Mouse (Mus musculus): ENCODE data around the gene Glrb. TPM values are rescaled to one million over a fixed set of nuclear protein-coding genes. Genes with fewer than 3 reads are reported as not detected.

Glrb gene
- 29.1 and 35.3 TPM in 2 replicates for polyA plus RNA-seq (2014; fragmentation: Nextera tagmentation; extraction: Ambion mirVana)

DNA sequence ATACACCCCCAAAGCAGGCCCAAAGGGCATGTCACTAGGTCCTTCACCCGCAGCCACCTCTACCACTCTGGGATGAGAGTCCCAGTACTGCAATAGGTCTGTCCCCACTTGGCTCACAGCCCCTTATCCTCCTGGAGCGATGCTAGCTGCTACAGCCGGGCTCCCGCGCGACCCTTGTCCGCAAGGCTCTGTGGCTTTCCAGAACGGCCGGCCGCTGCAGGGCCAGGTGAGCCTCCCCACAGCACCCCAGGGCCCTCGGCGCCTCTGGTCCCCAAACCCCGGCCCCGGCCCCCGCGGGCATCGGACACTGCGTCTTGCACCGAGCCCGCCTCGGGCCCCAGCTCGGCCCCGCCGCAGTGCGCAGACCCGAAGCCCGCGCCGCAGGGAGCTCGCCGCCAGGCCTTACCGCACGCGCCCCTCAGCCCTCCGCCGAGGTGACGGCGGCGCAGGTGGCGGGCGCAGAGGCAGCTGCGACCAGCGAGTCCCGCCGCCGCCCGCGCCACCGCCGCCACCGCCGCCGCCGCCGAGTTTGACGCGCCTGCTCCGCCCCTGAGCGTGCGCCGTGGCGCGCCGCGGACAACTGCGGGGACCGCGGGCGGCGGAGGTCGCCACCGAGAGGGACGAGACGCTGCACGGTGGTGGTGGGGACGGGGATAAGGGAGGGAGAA, at the start of gene Glrb:
Gene Glrb (minus strand): TSS at position 550 of the 668 bp plus-strand sequence.
- H3K9me3 ChIP-seq (replicated peaks; ENCODE audit: control insufficient read depth, low read length) = no peaks in the 10 kb centered on the region
- peaks cover 4% of the 10 kb centered on the region; the same call in 1 of the 2 replicates for H3K4me1 ChIP-seq (ENCODE audit: control insufficient read depth, insufficient read depth, low read length)
- H3K9ac ChIP-seq (ENCODE audit: low read length) = peak within 1 kb of the TSS; percentile 94
- peak within 1 kb of the TSS; percentile 78 for H3K4me2 ChIP-seq (ENCODE audit: low read length)
- H3K27ac ChIP-seq (ENCODE audit: low read depth, low read length) = peak within 1 kb of the TSS; percentile 72; the same call in 1 of the 2 replicates
- peak; percentile 66 for DNase-seq (ENCODE audit: low spot score)
- peak; percentile 96 for ATAC-seq
- peak within 1 kb of the TSS; percentile 77 for H3K4me3 ChIP-seq (ENCODE audit: low read depth, low read length)
- H3K36me3 ChIP-seq (ENCODE audit: control insufficient read depth, insufficient read depth, low read length) = no peaks in the 10 kb centered on the region
- WGBS = under 1% methylated on average over 71 of the region's 76 CpGs
- no peaks in the 10 kb centered on the region for H3K27me3 ChIP-seq (replicated peaks; ENCODE audit: control insufficient read depth, insufficient read depth, low read length)

DNA sequence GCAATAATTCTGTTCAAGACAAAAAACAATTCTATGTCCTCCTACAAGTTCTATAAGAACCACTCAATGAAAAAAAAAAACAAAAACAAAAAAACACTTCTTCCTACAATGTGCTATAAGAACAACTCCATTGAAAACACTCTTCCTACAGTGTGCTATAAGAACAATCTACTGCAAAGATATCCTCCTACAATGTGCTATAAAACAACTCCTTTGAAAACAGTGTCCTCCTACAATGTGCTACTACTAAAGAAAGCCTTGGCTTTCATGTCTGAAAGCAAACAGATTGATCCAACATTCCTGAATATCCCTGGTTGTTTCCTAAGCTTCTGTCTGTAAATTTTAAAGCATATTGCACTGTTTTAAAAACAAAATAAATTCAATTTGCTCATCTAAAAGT, 46.5 kb upstream of the Glrb start:
- Histone ChIP-seq H3K9me3 (replicated peaks; ENCODE audit: control insufficient read depth, low read length) (no peaks in the 10 kb centered on the region), H3K27ac (ENCODE audit: low read depth, low read length) (no peak overlapping the region), H3K27me3 (replicated peaks; ENCODE audit: control insufficient read depth, insufficient read depth, low read length) (no peaks in the 10 kb centered on the region), H3K36me3 (ENCODE audit: control insufficient read depth, insufficient read depth, low read length) (no peaks in the 10 kb centered on the region), H3K4me1 (ENCODE audit: control insufficient read depth, insufficient read depth, low read length) (no peaks in the 10 kb centered on the region), H3K9ac (ENCODE audit: low read length) (no peak overlapping the region), H3K4me2 (ENCODE audit: low read length) (no peak overlapping the region), H3K4me3 (ENCODE audit: low read depth, low read length) (no peak overlapping the region)
- DNase-seq (ENCODE audit: low spot score) (no peak), ATAC-seq (no peak)

DNA sequence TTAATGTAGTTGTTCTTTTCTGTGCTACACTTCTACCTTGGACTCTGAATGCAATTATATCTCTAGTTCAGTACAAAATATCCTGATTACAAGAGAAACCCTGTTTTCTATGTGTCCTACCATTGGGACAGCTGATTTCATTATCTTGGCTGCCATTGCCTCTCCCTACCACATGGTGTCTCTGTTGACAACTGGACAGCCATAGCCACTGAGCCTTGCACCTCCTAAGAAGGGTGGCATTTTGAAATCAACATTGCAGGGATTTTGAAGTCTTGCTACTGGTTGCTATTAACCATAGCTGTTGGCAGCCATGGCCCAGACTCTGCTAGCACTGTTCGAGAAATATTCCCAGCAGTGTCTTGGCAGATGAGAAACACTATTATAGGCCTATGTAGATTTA, 45.1 kb upstream of the Glrb start:
- peak; percentile 86 for ATAC-seq
- Histone ChIP-seq H3K9ac (ENCODE audit: low read length) (no peak overlapping the region), H3K9me3 (replicated peaks; ENCODE audit: control insufficient read depth, low read length) (no peaks in the 10 kb centered on the region), H3K36me3 (ENCODE audit: control insufficient read depth, insufficient read depth, low read length) (no peaks in the 10 kb centered on the region), H3K4me2 (ENCODE audit: low read length) (no peak overlapping the region), H3K4me3 (ENCODE audit: low read depth, low read length) (no peak overlapping the region), H3K27ac (ENCODE audit: low read depth, low read length) (no peak overlapping the region), H3K27me3 (replicated peaks; ENCODE audit: control insufficient read depth, insufficient read depth, low read length) (no peaks in the 10 kb centered on the region), H3K4me1 (ENCODE audit: control insufficient read depth, insufficient read depth, low read length) (no peaks in the 10 kb centered on the region)
- WGBS = 52% methylated on average over 1 of the region's 1 CpGs
- peak; percentile 77 for DNase-seq (ENCODE audit: low spot score)

DNA sequence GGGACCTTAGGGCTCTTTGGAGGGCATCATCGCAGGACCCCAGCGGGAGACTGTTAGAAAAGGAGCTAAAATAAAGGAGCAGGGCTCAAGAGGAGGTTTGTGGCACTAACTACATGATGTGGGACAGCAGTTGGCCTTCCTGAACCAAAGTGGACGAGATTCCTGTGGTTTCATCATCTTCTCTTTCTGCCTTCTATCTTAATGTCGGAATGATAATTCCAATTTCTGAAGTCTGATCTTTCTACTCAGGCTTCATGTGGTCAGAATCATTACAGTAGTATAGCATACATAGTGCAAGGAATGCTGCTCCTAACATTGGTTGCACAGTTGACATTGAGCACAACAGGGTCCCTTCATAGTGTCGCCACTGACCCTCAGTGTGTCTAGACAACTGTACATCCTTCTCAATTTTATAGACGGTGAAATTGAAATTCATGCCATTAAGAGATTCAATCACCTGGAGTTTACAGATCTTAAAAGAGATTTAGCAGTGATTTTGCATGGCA, 372 bp upstream of the Glrb start:
- Histone ChIP-seq H3K9me3 (replicated peaks; ENCODE audit: control insufficient read depth, low read length) (no peaks in the 10 kb centered on the region), H3K27ac (ENCODE audit: low read depth, low read length) (peak overlapping the region; percentile 72; the same call in 1 of the 2 replicates), H3K27me3 (replicated peaks; ENCODE audit: control insufficient read depth, insufficient read depth, low read length) (no peaks in the 10 kb centered on the region), H3K9ac (ENCODE audit: low read length) (peak overlapping the region; percentile 94), H3K4me3 (ENCODE audit: low read depth, low read length) (peak overlapping the region; percentile 77), H3K4me2 (ENCODE audit: low read length) (peak overlapping the region; percentile 78), H3K4me1 (ENCODE audit: control insufficient read depth, insufficient read depth, low read length) (peaks cover 4% of the 10 kb centered on the region; the same call in 1 of the 2 replicates), H3K36me3 (ENCODE audit: control insufficient read depth, insufficient read depth, low read length) (no peaks in the 10 kb centered on the region)
- WGBS = 24% methylated on average over 6 of the region's 6 CpGs
- DNase-seq (ENCODE audit: low spot score) (no peak), ATAC-seq (peak; percentile 37; the same call in 1 of the 2 replicates)

DNA sequence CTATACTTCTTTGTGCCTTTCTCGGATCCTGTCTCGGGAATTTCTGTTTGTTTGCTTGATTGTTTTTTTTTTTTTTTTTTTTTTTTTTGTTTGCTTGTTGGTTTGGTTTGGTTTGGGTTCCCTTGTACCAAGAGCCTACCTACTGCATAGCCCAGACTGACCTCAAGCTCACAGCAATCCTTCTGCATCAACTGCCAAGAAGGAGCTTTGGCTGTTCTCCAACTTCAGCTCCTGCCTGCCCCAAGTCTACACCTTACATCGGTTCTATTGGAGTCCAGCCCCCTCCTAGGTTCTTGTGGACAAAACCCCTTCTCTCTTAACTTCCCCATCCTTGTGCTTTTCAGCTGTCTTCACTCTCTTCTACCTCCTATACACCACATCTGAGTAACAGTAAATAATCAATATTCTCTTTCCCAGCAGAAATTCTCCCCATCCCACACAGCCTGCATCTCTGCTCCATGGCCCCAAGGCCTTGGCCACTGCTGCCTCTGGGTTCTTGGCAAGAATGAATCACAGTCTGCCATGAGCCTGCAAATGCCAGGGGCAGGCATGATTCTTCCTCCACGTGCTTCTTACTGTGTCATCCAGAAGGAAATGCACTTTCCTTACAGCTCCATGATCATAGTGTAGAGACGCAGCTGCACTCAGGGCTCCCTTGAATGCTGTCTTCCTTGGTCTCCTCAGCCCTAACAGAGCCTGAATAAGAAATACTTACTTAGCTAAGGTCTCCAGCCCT, 18.5 kb downstream of the Glrb start:
- H3K9ac ChIP-seq (ENCODE audit: low read length) = no peak overlapping the region
- no peaks in the 10 kb centered on the region for H3K36me3 ChIP-seq (ENCODE audit: control insufficient read depth, insufficient read depth, low read length)
- no peaks in the 10 kb centered on the region for H3K9me3 ChIP-seq (replicated peaks; ENCODE audit: control insufficient read depth, low read length)
- ATAC-seq (peak; percentile 34; the same call in 1 of the 2 replicates), DNase-seq (ENCODE audit: low spot score) (no peak)
- no peak overlapping the region for H3K4me3 ChIP-seq (ENCODE audit: low read depth, low read length)
- no peaks in the 10 kb centered on the region for H3K27me3 ChIP-seq (replicated peaks; ENCODE audit: control insufficient read depth, insufficient read depth, low read length)
- H3K4me2 ChIP-seq (ENCODE audit: low read length) = no peak overlapping the region
- H3K27ac ChIP-seq (ENCODE audit: low read depth, low read length) = no peak overlapping the region
- 81% methylated on average over 5 of the region's 5 CpGs for WGBS
- no peaks in the 10 kb centered on the region for H3K4me1 ChIP-seq (ENCODE audit: control insufficient read depth, insufficient read depth, low read length)

DNA sequence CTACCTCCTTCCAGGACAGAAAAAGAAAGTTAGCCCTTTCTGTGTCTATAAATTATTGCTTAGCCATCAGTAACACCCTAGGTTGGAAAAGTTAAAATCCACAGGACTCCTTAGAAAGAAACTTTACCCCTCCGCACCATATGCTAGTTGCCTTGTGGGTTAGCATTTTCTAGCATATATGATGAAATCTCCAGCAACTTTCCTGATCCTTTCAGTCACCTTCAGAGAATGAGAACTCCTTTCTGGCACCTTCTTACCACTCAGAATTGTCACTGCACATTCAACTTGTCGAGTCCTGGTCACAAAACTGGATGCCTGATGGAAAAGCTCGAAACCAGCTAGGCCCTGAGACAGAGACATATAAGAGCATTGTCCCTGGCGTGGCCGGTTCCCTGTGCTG, 19.1 kb downstream of the Glrb start:
- H3K4me2 ChIP-seq (ENCODE audit: low read length) = no peak overlapping the region
- no peak overlapping the region for H3K9ac ChIP-seq (ENCODE audit: low read length)
- no peaks in the 10 kb centered on the region for H3K4me1 ChIP-seq (ENCODE audit: control insufficient read depth, insufficient read depth, low read length)
- no peak for ATAC-seq
- H3K27me3 ChIP-seq (replicated peaks; ENCODE audit: control insufficient read depth, insufficient read depth, low read length) = no peaks in the 10 kb centered on the region
- no peak overlapping the region for H3K4me3 ChIP-seq (ENCODE audit: low read depth, low read length)
- no peaks in the 10 kb centered on the region for H3K9me3 ChIP-seq (replicated peaks; ENCODE audit: control insufficient read depth, low read length)
- no peak for DNase-seq (ENCODE audit: low spot score)
- H3K27ac ChIP-seq (ENCODE audit: low read depth, low read length) = no peak overlapping the region
- WGBS = 92% methylated on average over 5 of the region's 5 CpGs
- H3K36me3 ChIP-seq (ENCODE audit: control insufficient read depth, insufficient read depth, low read length) = no peaks in the 10 kb centered on the region

DNA sequence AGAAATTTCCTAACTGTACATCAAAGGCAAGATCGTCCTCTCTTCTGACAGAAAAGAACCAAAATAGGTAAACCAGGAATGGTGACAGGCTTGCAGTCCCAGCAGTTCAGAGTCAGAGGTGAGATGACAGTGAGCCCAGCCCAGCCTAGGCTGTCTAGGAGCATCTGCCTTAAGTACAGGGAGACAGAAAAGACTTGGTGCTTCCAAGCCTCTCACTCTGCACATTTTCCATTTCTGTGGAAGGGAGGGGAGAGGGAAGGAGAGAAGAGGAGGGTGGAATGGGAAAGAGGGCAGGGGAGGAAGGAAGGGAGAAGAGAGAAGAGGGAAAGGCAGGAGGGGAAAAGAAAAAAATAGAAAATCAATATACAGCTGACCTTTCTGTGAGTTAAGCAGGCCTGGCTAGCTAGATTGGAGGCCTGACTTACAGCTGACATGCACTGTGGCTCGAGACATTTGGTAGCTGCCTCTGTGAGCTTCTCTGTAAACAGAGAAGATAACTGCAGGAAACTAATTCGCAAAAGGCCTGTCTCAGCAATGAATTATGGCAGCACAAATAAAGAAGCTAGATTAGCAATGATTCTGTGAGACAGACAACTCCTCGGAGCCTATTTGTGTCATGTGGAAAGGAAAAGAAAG, 20.3 kb downstream of the Glrb start:
- DNase-seq (ENCODE audit: low spot score) (no peak), ATAC-seq (no peak)
- Histone ChIP-seq H3K4me2 (ENCODE audit: low read length) (no peak overlapping the region), H3K9me3 (replicated peaks; ENCODE audit: control insufficient read depth, low read length) (no peaks in the 10 kb centered on the region), H3K27me3 (replicated peaks; ENCODE audit: control insufficient read depth, insufficient read depth, low read length) (no peaks in the 10 kb centered on the region), H3K36me3 (ENCODE audit: control insufficient read depth, insufficient read depth, low read length) (no peaks in the 10 kb centered on the region), H3K4me3 (ENCODE audit: low read depth, low read length) (no peak overlapping the region), H3K27ac (ENCODE audit: low read depth, low read length) (no peak overlapping the region), H3K9ac (ENCODE audit: low read length) (no peak overlapping the region), H3K4me1 (ENCODE audit: control insufficient read depth, insufficient read depth, low read length) (no peaks in the 10 kb centered on the region)
- 63% methylated on average over 4 of the region's 4 CpGs for WGBS

DNA sequence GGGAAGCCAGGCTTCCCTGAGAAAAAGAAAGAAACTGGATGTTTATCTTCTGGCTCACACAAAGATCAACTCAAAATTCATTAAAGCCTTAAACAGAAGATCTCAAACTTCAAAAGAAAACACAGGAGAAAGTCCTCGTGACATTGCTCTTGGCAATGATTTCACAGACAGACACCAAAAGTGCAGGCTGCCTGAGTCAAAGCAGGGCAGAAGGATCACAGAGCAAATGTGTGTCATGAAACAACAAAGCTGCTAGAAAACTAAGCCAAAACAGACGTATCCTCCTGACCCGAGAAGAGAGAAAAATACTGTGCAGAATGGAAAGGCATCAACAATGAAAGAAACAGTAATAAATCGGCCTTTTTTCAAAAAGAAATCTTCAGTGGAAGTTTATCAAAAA, 22.4 kb downstream of the Glrb start:
- Histone ChIP-seq H3K4me1 (ENCODE audit: control insufficient read depth, insufficient read depth, low read length) (no peaks in the 10 kb centered on the region), H3K36me3 (ENCODE audit: control insufficient read depth, insufficient read depth, low read length) (no peaks in the 10 kb centered on the region), H3K27me3 (replicated peaks; ENCODE audit: control insufficient read depth, insufficient read depth, low read length) (no peaks in the 10 kb centered on the region), H3K27ac (ENCODE audit: low read depth, low read length) (no peak overlapping the region), H3K4me3 (ENCODE audit: low read depth, low read length) (no peak overlapping the region), H3K4me2 (ENCODE audit: low read length) (no peak overlapping the region), H3K9me3 (replicated peaks; ENCODE audit: control insufficient read depth, low read length) (no peaks in the 10 kb centered on the region), H3K9ac (ENCODE audit: low read length) (no peak overlapping the region)
- ATAC-seq = no peak
- WGBS = 60% methylated on average over 4 of the region's 4 CpGs
- peak; percentile 10 for DNase-seq (ENCODE audit: low spot score)
